Mouse (Mus musculus): Measurements from ENCODE around the gene Gm12695.

Gene Gm12695

DNA sequence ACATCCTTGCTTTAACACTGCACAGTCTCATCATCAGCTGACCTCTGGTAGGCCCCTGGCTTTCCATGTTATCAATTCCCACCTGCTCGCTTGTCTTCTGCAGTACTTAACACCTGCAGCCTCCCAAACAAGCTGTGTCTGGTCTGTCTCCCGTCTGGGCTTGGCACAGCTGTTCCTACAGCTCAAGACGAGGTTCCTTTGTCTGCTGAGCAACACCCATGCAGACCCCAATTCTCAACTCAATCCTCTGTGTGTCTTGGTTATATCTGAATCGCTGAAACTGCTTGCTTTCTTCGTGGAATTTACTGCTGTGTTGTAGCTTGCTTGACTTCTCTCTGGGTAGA, 86.8 kb downstream of the Gm12695 start:
- DNase-seq (ENCODE audit: low spot score in 2 of 2), result no peak

DNA sequence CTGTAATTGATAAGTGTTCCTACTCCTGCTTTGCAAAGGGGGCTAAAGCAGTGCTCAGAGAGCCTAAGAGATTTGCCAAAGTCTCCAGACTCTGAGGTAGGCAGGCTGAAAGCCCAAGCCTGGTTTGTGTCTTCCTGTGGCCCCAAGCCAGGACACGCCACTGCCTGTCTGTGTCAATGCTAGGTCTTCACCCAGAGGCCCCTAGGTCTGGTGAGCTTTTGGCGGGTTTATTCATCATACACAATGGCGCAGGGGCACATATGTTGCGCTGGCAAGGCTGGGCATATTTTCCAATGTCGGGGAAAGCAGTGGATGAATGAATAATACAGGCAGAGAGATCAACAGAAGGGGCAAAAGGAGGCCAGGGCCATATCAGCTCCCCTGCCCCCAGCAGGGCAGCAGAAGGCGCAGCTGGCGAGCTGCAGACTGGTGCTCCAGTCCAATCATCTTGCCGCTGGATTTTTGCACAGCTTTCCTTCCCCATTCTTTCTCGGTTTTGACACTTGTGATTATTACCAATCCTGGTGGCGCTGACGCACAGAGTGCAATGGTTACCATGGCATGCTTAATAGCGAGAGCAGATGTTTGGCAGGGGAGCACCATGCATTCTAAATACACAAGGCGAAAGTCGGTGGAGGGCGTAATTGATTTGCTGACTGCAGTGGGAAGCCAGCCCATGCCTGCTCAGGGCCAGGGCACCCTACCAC, 87.3 kb downstream of the Gm12695 start:
- DNase-seq (ENCODE audit: low spot score in 2 of 2), result peak; percentile 2 to 6

DNA sequence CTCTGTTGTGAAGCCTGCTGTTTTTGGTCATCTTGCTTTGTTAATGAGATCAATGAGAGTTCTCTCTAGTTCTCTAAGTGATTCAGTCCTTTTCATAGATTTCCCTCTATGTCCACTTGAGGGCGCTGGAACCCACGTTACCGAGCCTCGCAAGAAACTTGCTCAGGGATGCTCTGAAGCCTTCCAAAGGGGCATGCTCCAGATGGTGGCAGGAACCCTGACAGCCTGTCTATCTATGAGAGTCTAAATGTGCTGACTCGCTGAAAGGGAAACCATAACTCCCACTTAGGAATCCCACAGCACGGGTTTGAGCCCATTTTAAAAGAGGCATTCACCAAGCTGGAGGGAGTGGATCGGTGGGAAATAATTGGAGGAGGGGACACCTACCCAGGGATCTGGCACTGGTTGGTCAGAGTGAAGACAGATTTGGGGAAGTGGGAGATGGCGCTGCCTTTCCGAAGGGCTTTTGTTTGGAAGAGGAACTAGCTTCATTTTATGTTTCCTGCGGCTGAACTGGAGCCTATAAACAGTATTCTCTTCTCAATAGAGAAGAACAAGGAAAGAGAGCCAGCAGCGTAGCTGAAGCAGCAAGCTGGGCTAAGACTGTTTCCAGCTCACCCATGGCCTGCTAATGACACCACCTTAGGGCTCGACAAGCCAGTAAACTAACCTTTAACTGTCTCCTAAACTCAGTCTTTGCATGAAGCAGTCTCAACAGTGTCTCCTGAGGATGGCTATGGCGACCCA, 88.2 kb downstream of the Gm12695 start:
- DNase-seq (ENCODE audit: low spot score in 2 of 2), result peak; percentile 44 to 51

DNA sequence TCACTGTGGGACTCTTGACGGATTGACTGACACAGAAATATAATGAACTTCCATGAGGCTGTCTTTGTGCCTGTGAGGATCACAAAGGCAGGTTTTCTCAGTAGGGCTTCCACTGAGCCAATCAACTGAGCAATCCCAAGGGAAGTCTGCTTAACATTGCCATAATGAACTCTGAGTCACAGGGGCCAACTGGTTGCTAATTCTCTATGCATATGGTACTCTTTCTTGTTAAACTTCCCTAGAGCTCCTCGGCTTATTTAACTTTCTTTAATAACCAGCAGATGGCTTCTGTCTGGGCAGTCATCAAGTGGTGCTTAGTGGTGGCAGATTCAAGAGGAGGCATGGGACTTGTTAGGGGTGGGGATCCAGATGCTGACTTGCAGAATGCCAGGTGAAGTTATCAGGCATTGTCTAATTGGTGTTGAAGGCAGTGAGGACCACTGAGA, 97.6 kb downstream of the Gm12695 start:
- DNase-seq (ENCODE audit: low spot score in 2 of 2), result no peak

DNA sequence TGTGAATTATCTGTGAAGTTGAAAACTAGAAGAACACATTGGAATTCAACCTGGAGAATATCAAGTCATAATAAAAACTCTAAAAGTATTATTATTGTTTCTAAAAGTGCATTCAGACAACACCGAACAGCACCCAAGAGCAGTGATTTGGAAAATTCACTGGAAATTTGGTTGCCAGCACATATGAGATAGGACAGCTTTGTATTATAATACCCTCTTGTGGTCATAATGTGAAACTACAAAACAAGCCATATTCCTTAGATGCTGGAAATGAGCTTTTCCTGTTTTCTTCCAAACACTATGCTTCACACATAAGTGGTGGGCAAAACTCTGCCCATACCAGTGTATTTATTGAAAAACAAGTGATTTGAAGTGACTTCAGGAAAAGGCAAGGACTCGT, 101.5 kb downstream of the Gm12695 start:
- no peak for DNase-seq (ENCODE audit: low spot score in 2 of 2)

DNA sequence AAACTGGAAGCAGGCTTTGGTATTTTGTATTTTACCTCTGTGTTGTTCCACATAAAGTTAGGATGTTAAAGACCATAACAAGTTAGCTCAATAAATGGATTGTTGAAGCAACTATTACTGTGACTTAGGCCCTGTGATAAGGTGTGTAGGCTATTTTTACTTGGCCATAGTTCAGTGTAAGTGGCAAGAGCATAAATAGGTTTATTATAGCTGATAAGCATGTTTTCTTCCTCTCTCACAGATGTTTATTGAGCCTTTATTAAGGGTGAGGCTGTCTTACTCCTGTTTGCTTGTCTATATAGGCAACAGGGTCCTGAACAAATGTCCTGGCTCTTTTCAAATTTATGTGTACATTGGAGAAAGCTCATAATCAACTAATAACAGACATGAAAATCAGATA, 104.0 kb downstream of the Gm12695 start:
- no peak for DNase-seq (ENCODE audit: low spot score in 2 of 2)

DNA sequence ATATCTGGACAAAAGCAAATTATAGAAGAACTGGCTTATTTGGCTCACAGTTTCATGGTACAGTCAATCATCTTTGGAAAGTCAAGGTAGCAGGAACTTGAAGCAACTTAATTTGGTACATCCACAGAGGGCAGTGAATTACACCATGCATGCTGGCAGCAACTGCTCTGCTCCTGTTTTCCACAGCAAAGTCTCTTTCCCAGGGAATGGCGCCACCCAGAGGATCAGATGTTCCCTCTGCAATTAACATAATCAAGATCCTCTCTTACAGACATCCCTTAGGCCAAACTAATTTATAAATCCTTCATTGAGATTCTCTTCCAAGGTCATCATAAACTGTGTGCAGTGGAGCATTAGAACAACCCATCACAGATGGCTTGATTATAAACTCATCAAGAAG, 104.8 kb downstream of the Gm12695 start:
- DNase-seq (ENCODE audit: low spot score in 2 of 2), result peak in 1 of 2 experiments; percentile 6
